Mouse (Mus musculus) cerebellum, adult 2 months (tissue): ENCODE measurements around the gene Prkab1. TPM values are rescaled to one million over a fixed set of nuclear protein-coding genes. Genes with fewer than 3 reads are reported as not detected.
A peak's percentile ranks its signal among the peaks of the same experiment; 100 is the strongest.

Experiments used
- DNase-seq, 2 experiments: peaks; one replicate each; pipeline ENCODE4 v3.0.0; 2021
- H3K27ac ChIP-seq: fragments of 200-500 bp; 2 replicates; pipeline ENCODE4 v1.5.1; 2012; ENCODE audit warnings: low read length, control low read depth, inconsistent platforms; ENCODE audit not compliant: insufficient read depth
- H3K27me3 ChIP-seq: fragments of 200-500 bp; 2 replicates; pipeline ENCODE4 v1.6.1; 2012; ENCODE audit warnings: inconsistent platforms, mild to moderate bottlenecking, low read length, moderate library complexity; ENCODE audit not compliant: control insufficient read depth, insufficient read depth
- H3K4me1 ChIP-seq: fragments of 200-500 bp; 2 replicates; pipeline ENCODE4 v1.6.1; 2011; ENCODE audit warnings: low read length; ENCODE audit not compliant: control insufficient read depth, insufficient read depth
- H3K4me3 ChIP-seq: fragments of 200-500 bp; replicated peaks from 2 replicates; pipeline ENCODE3; 2011; ENCODE audit warnings: mild to moderate bottlenecking, low read depth, low read length, control low read depth; ENCODE audit not compliant: insufficient read depth
- CTCF ChIP-seq: fragments of 200-500 bp; IDR thresholded peaks from 2 replicates; pipeline ENCODE4 v1.5.1; 2011; ENCODE audit warnings: low read depth, mild to moderate bottlenecking, control low read depth, low read length, moderate library complexity, borderline replicate concordance; ENCODE audit not compliant: insufficient read depth
- POLR2A ChIP-seq: fragments of 200-500 bp; IDR thresholded peaks from 2 replicates; pipeline ENCODE4 v1.6.1; 2011; ENCODE audit warnings: low read length, control low read depth, borderline replicate concordance; ENCODE audit not compliant: insufficient read depth
- WGBS: fragments of 180-500 bp; shearing (Covaris S2); methylation state at CpG from one replicate; pipeline ENCODE4 v1.1.7; 2018; 5-methylcytosine and 5-hydroxymethylcytosine counted together
- polyA plus RNA-seq: library from polyadenylated mRNA; depleted of rRNA; stranded (reverse); fragments of >200 nt; gene quantifications from 2 replicates; pipeline ENCODE4 v1.2.3, GENCODE M21; 2012

Gene Prkab1
- polyA plus RNA-seq, 1 experiment = 39.6 TPM

DNA sequence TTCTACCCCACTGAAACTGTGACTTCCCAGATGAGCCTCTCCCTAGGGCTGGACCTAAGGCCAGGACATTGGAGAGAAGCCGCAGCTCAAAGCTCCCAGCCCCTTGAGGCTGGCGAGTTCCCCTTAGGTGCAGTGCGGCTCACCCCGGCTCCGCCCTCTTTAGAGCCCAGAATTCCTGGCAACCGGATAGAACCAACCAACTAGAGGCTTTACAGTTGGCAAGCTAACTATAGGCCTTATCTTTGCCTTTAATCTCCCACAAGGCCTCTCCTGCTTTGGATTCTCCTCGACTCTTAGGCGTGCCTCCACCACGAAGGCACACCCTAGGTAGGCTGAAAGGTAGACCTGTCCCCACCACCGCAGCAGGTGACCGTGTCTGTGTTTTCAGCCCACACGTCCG lies 16.6 kb downstream of the Prkab1 start:
- 92% methylated on average over 13 of the region's 13 CpGs for WGBS
- no peaks in the 10 kb centered on the region for H3K27me3 ChIP-seq

DNA sequence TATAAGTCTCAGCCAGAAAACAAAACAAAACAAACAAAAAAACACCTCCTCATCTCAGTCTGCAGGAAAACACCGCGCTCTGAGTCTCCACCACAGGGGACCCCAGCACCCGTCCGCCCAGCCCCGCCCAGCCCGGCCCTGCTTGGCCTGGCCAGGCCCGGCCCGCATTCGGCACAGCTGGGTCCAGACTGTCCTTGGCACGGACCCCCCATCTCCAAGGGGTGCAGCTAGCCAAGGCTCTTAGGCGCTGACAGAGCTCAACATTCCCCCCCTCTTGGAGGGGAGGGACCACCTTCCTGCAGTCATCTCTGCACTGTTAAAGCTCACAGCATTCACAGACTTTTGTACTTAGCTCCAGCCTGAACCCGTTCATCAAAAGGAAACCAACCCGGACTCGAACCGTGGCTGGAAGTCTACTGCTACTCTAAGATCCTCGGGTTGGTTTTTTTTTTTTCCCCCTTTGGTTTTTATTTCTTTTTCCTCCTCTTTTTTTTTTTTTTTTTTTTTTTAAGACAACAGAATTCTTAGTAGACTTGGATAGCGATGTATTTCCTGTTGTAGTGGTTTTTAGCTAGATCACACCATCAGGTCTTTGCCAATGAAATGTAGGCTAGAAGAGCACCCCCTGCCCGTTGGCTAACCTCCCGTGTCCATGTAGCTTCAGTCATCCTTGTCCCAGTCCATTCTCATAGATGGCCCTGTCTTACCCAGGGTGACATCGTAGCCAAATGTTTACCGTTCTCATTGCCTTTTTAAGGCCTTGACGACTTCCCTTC lies 17.8 kb downstream of the Prkab1 start:
- Histone ChIP-seq H3K4me1 (no peaks in the 10 kb centered on the region), H3K27me3 (no peaks in the 10 kb centered on the region), H3K27ac (no peak overlapping the region), H3K4me3 (no peak overlapping the region)
- DNase-seq = peak; percentile 37 to 41
- WGBS = 42% methylated on average over 22 of the region's 22 CpGs
- TF ChIP-seq POLR2A (no peak), CTCF (no peak)

More for the DNA sequence above, 16.6 kb downstream of the Prkab1 start:
- H3K4me3 ChIP-seq = no peak overlapping the region
- no peak overlapping the region for H3K27ac ChIP-seq
- TF ChIP-seq POLR2A (no peak), CTCF (no peak)
- DNase-seq = no peak
- H3K4me1 ChIP-seq = no peaks in the 10 kb centered on the region

DNA sequence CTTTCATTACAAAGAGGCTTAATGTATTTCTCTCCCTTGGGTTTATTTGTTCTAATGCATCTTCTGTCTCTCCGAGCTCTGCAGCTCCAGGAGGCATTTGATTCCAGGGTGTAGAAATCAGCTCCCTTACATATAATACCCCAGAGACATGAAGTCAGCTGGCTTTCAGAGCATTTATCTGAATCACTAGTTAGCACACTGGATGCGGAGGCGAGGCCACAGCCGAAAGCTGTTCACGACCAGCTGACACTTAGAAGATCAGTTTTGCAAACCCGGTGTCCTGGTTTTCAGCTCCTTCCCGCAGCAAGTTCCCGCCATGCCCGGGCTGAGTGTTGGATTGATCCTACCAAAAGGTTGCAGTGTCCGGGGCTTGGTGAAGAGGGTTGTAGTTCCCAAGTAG lies 20.0 kb downstream of the Prkab1 start:
- no peak for DNase-seq

DNA sequence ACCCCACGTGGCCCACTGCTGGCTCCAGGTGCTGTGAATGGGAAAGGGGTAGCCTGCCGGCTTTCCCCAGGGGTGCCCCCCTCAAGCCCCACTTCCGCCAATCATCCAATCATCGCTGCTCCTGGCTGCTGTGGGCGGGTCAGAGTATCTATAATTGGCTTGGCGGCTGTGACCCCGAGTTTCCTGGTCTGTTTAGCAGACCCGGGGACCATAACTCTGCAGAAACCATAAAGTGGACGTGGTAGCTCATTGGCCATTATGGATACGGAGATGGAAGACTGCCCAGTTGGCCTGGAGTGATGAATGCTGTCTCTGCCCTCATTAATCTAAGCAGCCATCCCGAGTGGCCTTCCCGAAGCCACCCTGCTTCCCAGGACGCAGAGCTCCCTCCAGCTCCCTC lies 20.5 kb downstream of the Prkab1 start:
- Histone ChIP-seq H3K4me1 (no peaks in the 10 kb centered on the region), H3K4me3 (no peak overlapping the region), H3K27ac (no peak overlapping the region), H3K27me3 (no peaks in the 10 kb centered on the region)
- DNase-seq = no peak
- TF ChIP-seq POLR2A = no peak
- TF ChIP-seq CTCF = no peak
- WGBS = 42% methylated on average over 13 of the region's 13 CpGs

More for the DNA sequence above, 20.0 kb downstream of the Prkab1 start:
- H3K4me1 ChIP-seq = no peaks in the 10 kb centered on the region
- TF ChIP-seq POLR2A (no peak), CTCF (no peak)
- no peaks in the 10 kb centered on the region for H3K27me3 ChIP-seq
- 87% methylated on average over 10 of the region's 10 CpGs for WGBS
- no peak overlapping the region for H3K27ac ChIP-seq
- H3K4me3 ChIP-seq = no peak overlapping the region

DNA sequence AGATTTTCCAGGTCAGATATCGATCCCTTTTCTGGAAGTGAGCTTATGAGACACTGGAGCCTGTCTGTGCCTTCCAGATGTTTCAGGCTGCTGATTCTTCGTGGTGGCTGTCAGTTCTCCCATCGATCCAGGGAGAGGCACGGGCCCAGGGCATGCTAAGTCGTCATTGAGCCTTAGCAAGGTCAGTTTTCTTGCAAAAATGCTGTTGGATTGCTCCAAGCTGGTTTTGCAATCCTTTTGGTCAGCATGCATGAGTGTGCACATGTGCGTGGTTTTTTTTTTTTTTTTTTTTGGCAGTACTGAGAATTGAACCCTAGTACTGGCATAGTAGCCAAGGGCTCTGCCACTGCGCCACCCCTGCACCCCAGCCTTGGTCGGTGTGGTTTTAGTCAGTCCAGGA lies 21.2 kb downstream of the Prkab1 start:
- no peak overlapping the region for H3K4me3 ChIP-seq
- no peak overlapping the region for H3K27ac ChIP-seq
- no peaks in the 10 kb centered on the region for H3K27me3 ChIP-seq
- DNase-seq = no peak
- H3K4me1 ChIP-seq = no peaks in the 10 kb centered on the region
- 83% methylated on average over 8 of the region's 8 CpGs for WGBS
- TF ChIP-seq CTCF = no peak

DNA sequence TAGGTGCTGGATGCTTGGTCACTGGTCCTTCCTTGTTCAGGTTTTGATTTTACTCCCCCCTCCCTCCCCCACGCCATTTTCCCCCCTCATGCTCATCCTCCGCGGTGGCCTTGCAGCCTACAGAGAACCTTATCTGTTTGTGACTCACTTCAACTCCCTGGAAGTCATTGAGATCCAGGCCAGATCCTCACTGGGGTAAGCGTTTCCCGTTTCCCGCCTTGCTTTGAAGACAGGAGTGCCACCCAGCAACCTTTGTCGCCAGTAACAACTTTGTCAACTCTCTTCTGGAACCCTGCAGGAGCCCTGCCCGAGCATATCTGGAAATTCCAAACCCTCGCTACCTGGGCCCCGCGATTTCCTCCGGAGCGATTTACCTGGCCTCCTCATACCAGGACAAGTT lies 26.9 kb downstream of the Prkab1 start:
- H3K4me1 ChIP-seq = peaks cover 9% of the 10 kb centered on the region
- WGBS = 75% methylated on average over 13 of the region's 13 CpGs
- no peak overlapping the region for H3K4me3 ChIP-seq
- no peak overlapping the region for H3K27ac ChIP-seq
- no peak for DNase-seq
- H3K27me3 ChIP-seq = no peaks in the 10 kb centered on the region
- TF ChIP-seq POLR2A (no peak), CTCF (no peak)

DNA sequence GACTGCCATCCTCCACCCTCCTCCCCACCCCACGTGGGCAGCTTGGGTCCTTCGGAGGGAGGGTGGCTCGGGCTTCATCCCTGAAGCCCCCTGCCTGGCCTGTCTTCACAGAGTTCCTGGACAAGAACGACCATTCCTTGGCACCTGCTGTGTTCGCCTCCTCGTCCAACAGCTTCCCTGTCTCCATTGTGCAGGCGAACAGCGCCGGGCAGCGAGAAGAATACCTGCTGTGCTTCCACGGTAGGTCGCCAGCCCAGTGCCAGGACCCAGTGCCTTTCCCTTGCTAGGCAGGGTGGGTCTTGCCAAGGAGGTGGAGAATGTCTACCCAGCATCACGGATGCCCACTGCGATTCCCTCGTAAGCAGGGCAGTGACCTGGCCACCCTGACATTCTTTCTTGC lies 30.2 kb downstream of the Prkab1 start:
- peaks cover 9% of the 10 kb centered on the region for H3K4me1 ChIP-seq
- peak; percentile 34 to 40 for DNase-seq
- 9% methylated on average over 15 of the region's 15 CpGs for WGBS
- no peak overlapping the region for H3K4me3 ChIP-seq
- H3K27me3 ChIP-seq = no peaks in the 10 kb centered on the region
- H3K27ac ChIP-seq = no peak overlapping the region
- no peak for TF ChIP-seq POLR2A
- no peak for TF ChIP-seq CTCF

DNA sequence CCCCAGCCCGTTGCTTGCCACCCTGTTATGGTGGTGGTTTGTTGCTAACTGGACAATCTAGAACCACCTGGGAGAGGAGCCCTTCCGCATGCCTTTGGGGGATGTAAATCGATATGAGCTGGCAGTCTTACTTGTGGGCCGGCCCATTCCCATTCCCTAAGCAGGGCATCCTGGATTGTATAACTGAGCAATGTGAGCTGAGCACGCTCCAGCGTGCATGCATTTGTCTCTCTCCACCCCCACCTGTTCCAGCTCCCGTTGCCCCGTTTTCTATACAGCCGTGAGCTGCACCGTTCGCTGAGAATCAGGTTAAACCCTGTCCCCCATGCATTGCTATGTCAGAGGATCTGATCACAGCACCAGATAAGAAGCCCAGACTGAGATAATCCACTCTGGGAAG lies 32.6 kb downstream of the Prkab1 start:
- no peak overlapping the region for H3K4me3 ChIP-seq
- H3K27ac ChIP-seq = no peak overlapping the region
- TF ChIP-seq POLR2A (no peak), CTCF (no peak)
- H3K27me3 ChIP-seq = no peaks in the 10 kb centered on the region
- peaks cover 9% of the 10 kb centered on the region for H3K4me1 ChIP-seq
- no peak for DNase-seq
- WGBS = 97% methylated on average over 11 of the region's 11 CpGs

DNA sequence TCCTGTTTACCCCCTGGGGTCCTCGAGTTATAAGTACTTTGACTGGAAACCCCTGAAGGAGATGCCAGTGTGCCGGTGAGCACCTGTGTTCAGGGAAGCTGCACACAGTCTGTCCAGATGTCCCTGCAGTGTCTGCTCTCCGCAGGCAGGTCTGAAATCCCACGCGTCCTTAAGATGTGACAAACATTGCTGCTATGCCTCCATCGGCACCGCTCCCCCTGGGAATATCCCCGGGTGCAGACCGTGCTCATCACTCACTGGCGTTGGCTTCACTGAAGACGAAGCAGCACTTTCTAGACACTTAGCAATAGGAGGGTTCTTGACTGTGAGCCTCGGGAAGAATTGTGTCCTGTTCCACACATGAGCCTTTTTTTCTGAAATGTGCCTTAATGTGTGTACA lies 37.0 kb downstream of the Prkab1 start:
- Histone ChIP-seq H3K4me3 (no peak overlapping the region), H3K27ac (no peak overlapping the region), H3K4me1 (no peaks in the 10 kb centered on the region), H3K27me3 (no peaks in the 10 kb centered on the region)
- TF ChIP-seq CTCF (no peak), POLR2A (no peak)
- no peak for DNase-seq
- 86% methylated on average over 12 of the region's 12 CpGs for WGBS
